ENCODE assay signal across 7 mouse cellular contexts in the genomic region with DNA sequence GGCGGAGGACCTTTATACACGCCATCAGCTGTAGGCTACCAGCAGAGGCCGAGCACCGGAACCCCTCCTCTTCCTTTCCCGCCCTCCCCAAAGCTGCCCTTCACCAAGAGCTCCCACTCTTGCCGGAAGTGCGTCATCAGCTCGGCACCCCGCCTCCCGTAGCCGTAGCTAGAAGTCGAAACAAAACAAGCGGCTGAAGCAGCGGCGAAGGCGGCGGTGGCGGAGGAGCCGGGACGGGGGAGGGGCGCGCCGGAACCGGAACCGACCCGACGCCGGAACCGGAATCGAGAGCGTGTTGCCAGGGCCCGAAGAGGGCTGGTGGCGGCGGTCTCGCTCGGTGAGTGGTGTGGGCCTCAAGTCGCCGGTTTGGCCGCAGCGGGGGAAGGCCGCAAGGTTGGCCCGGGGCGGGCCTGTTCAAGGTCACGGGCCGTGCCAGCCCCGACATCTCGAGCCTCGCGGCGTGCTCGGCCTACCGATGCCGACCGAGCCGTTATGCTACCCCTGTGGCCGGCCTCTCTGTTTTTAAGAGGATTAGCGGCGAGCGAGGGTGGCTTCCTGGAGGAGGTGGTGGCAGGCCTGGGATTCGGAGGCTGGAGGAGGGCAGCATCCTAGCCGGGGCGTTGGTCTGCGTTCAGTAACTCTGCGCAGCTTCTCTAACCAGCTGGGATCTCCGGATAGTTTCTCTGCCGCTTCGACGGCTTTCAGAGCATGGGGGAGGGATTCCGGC. TPM values are rescaled to one million over a fixed set of nuclear protein-coding genes. Genes with fewer than 3 reads are reported as not detected.
DNase-seq lines count a peak whose midpoint lies in the region; ATAC-seq and TF ChIP-seq lines count a peak whose summit lies in the region.

A gene (plus strand): TSS at position 44 of the 727 bp plus-strand sequence.

- peaks cover 85% of the 10 kb centered on the region for H3K36me3 ChIP-seq in embryonic facial prominence, embryonic 10.5 days (replicated peaks)
- peaks cover 61% of the 10 kb centered on the region for H3K36me3 ChIP-seq in intestine, postnatal 0 days (ENCODE audit: control insufficient read depth, insufficient read depth)
- peaks cover 65% of the 10 kb centered on the region for H3K36me3 ChIP-seq in midbrain, embryonic 12.5 days
- H3K36me3 ChIP-seq in small intestine, adult 2 months (ENCODE audit: control insufficient read depth, insufficient read depth, low read length), result peaks cover 29% of the 10 kb centered on the region

- ATAC-seq in intestine, postnatal 0 days, result peak; percentile 93
- ATAC-seq in midbrain, embryonic 12.5 days (ENCODE audit: low FRiP score, low read depth), result peak; percentile 96

- under 1% methylated on average over 69 of the region's 69 CpGs for WGBS in embryonic facial prominence, embryonic 10.5 days
- WGBS in intestine, postnatal 0 days, result under 1% methylated on average over 65 of the region's 69 CpGs
- WGBS in midbrain, embryonic 12.5 days, result under 1% methylated on average over 66 of the region's 69 CpGs
- WGBS in small intestine, adult 2 months, result under 1% methylated on average over 69 of the region's 69 CpGs

- peak within 1 kb of the TSS; percentile 90 for H3K9ac ChIP-seq in intestine, postnatal 0 days (ENCODE audit: low read depth, low read length)
- peak within 1 kb of the TSS; percentile 96 for H3K9ac ChIP-seq in midbrain, embryonic 12.5 days (replicated peaks)

- H3K9me3 ChIP-seq in embryonic facial prominence, embryonic 10.5 days, result no peaks in the 10 kb centered on the region
- no peaks in the 10 kb centered on the region for H3K9me3 ChIP-seq in intestine, postnatal 0 days (ENCODE audit: control insufficient read depth)
- H3K9me3 ChIP-seq in midbrain, embryonic 12.5 days, result no peaks in the 10 kb centered on the region

- no peaks in the 10 kb centered on the region for H3K27me3 ChIP-seq in embryonic facial prominence, embryonic 10.5 days (replicated peaks; ENCODE audit: low read depth, poor library complexity, severe bottlenecking)
- H3K27me3 ChIP-seq in intestine, postnatal 0 days (replicated peaks; ENCODE audit: control insufficient read depth, insufficient read depth, low read length), result no peaks in the 10 kb centered on the region
- no peaks in the 10 kb centered on the region for H3K27me3 ChIP-seq in midbrain, embryonic 12.5 days
- no peaks in the 10 kb centered on the region for H3K27me3 ChIP-seq in small intestine, adult 2 months (ENCODE audit: control insufficient read depth, insufficient read depth, low read length)

- H3K4me2 ChIP-seq in intestine, postnatal 0 days (replicated peaks; ENCODE audit: low read depth), result peak within 1 kb of the TSS; percentile 83
- H3K4me2 ChIP-seq in midbrain, embryonic 12.5 days (replicated peaks), result peak within 1 kb of the TSS; percentile 97

- H3K4me1 ChIP-seq in embryonic facial prominence, embryonic 10.5 days, result peaks cover 25% of the 10 kb centered on the region
- H3K4me1 ChIP-seq in intestine, postnatal 0 days (replicated peaks; ENCODE audit: control insufficient read depth, insufficient read depth, low read length), result no peaks in the 10 kb centered on the region; the same call in 1 of the 2 replicates
- peaks cover 19% of the 10 kb centered on the region for H3K4me1 ChIP-seq in midbrain, embryonic 12.5 days
- H3K4me1 ChIP-seq in small intestine, adult 2 months (ENCODE audit: control insufficient read depth, insufficient read depth, insufficient read length, low read length), result peaks cover 13% of the 10 kb centered on the region

- peak; percentile 96 for DNase-seq in adrenal gland, postnatal 10 days
- peak; percentile 97 for DNase-seq in embryonic facial prominence, embryonic 10.5 days (ENCODE audit: low spot score)
- peak; percentile 60 for DNase-seq in gonadal fat pad, adult 2 months (ENCODE audit: low read depth)
- peak; percentile 95 for DNase-seq in left cerebral cortex, postnatal 4 days

- H3K4me3 ChIP-seq in embryonic facial prominence, embryonic 10.5 days, result peak within 1 kb of the TSS; percentile 76
- H3K4me3 ChIP-seq in intestine, postnatal 0 days (ENCODE audit: low read depth, low read length), result peak within 1 kb of the TSS; percentile 67
- H3K4me3 ChIP-seq in midbrain, embryonic 12.5 days, result peak within 1 kb of the TSS; percentile 95
- H3K4me3 ChIP-seq in small intestine, adult 2 months (ENCODE audit: low read depth, low read length), result peak within 1 kb of the TSS; percentile 94

- 0 out of 2 replicates have a peak, but pooled peaks have one; percentile 2 for TF ChIP-seq CTCF in intestine, postnatal 0 days (IDR thresholded peaks at IDR 0.05; ENCODE audit: low read depth)
- no peak for TF ChIP-seq CTCF in small intestine, adult 2 months (IDR thresholded peaks at IDR 0.05; ENCODE audit: extremely low read depth, insufficient read length, insufficient replicate concordance, low read depth, low read length)

- peak within 1 kb of the TSS; percentile 88 for H3K27ac ChIP-seq in embryonic facial prominence, embryonic 10.5 days (replicated peaks)
- peak within 1 kb of the TSS; percentile 92 for H3K27ac ChIP-seq in intestine, postnatal 0 days (ENCODE audit: low read depth, low read length)
- H3K27ac ChIP-seq in midbrain, embryonic 12.5 days (replicated peaks), result peak within 1 kb of the TSS; percentile 95
- H3K27ac ChIP-seq in small intestine, adult 2 months (ENCODE audit: insufficient read depth, low read depth, low read length), result peak within 1 kb of the TSS; percentile 84

- peak; percentile 51; the same call in 1 of the 2 replicates for TF ChIP-seq POLR2A in small intestine, adult 2 months (IDR thresholded peaks at IDR 0.05; ENCODE audit: low read depth, low read length)

- intact Hi-C loops in left cerebral cortex, postnatal 4 days (cut with DNase I), result no loop called here

RNA-seq across cellular contexts. Expression of the gene that starts here (rescaled TPM):
- total RNA-seq in adrenal gland, postnatal 10 days (2021), result 100 to 1,000 TPM; 124 to 156 TPM
- 84.7 and 93.7 TPM in 2 replicates for polyA plus RNA-seq in embryonic facial prominence, embryonic 10.5 days (2016; fragmentation: Nextera tagmentation; extraction: Ambion mirVana)
- 150 and 161 TPM in 2 replicates for polyA plus RNA-seq in gonadal fat pad, adult 2 months (2012; rRNA removed)
- 17.2 and 17.6 TPM in 2 replicates for polyA plus RNA-seq in intestine, postnatal 0 days (2015; fragmentation: Nextera tagmentation; extraction: Ambion mirVana)
- total RNA-seq in left cerebral cortex, postnatal 4 days (2021), result 100 to 1,000 TPM; 111 to 124 TPM
- polyA plus RNA-seq in midbrain, embryonic 12.5 days (2016; fragmentation: Nextera tagmentation; extraction: Ambion mirVana), result 111 and 116 TPM in 2 replicates
- polyA plus RNA-seq in small intestine, adult 2 months (2012; rRNA removed), result 48.5 and 84.5 TPM in 2 replicates

Comparison
In these comparisons a context has a peak if more than half of its experiments do, and no peak if none do; other contexts are left out.
1. Peak in every context shown above with its lines: DNase-seq, ATAC-seq, H3K4me3 ChIP-seq and H3K27ac ChIP-seq.